Mouse (Mus musculus) bone marrow, adult 2 months (tissue): Measurements from ENCODE around the gene Kcnh8. TPM values are rescaled to one million over a fixed set of nuclear protein-coding genes. Genes with fewer than 3 reads are reported as not detected.

ENCODE experiments used
- H3K27ac ChIP-seq: fragments of 200-500 bp; 2 replicates; pipeline ENCODE4 v1.5.1; 2012; ENCODE audit warnings: low read depth, mild to moderate bottlenecking, control low read depth, inconsistent platforms, low read length; ENCODE audit not compliant: control insufficient read depth, poor library complexity, insufficient read depth
- H3K4me1 ChIP-seq: fragments of 200-500 bp; 2 replicates; pipeline ENCODE4 v1.6.1; 2011; ENCODE audit warnings: low read length; ENCODE audit not compliant: control insufficient read depth, insufficient read depth
- H3K4me3 ChIP-seq: fragments of 200-500 bp; replicated peaks from 2 replicates; pipeline ENCODE3; 2011; ENCODE audit warnings: mild to moderate bottlenecking, low read depth, low read length, control low read depth; ENCODE audit not compliant: control insufficient read depth
- CTCF ChIP-seq: fragments of 200-500 bp; IDR thresholded peaks from 2 replicates; pipeline ENCODE4 v1.5.1; 2011; ENCODE audit warnings: low read length, control low read depth; ENCODE audit not compliant: control insufficient read depth, insufficient read depth
- POLR2A ChIP-seq: fragments of 200-500 bp; IDR thresholded peaks from 2 replicates; pipeline ENCODE4 v1.6.1; 2011; ENCODE audit warnings: low read depth, mild to moderate bottlenecking, control low read depth, low read length, borderline replicate concordance; ENCODE audit not compliant: control insufficient read depth
- WGBS: fragments of 180-500 bp; shearing (Covaris S2); methylation state at CpG from one replicate; pipeline ENCODE4 v1.1.7; 2018; 5-methylcytosine and 5-hydroxymethylcytosine counted together
- polyA plus RNA-seq: library from polyadenylated mRNA; stranded (reverse); fragments of >200 nt; gene quantifications from 2 replicates; pipeline ENCODE4 v1.2.4, GENCODE M21; 2011; ENCODE audit warnings: low replicate concordance; ENCODE audit not compliant: missing spikeins, insufficient read depth, insufficient read length

Kcnh8 gene
- polyA plus RNA-seq, 1 experiment = not detected

DNA sequence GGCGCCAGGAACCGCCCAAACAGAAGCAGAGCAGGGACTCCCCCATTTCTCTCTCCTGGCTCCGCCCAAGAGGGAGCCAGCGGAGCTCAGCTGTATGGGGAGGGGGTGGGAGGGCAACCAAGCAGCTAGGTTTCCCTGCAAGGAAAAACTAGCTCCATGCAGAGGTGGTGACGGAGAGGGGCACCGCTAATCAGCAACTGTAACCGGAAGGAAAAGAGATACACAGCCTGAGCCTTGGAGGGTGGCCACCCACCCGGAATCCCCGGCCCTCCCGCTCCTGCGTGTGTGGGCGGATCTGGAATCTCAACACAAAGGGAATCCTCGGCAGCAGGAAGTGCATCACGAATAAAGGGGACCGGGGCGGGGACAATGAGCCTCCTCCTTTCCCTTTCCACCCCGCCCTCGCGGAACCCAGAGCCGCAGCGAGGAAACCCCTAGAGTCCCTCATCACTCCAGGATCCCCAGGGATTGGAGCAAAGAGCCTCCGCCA lies 1.6 kb upstream of the Kcnh8 start:
- TF ChIP-seq POLR2A (no peak), CTCF (no peak)
- under 1% methylated on average over 22 of the region's 22 CpGs for WGBS
- Histone ChIP-seq H3K4me3 (peak overlapping the region; percentile 14), H3K4me1 (no peaks in the 10 kb centered on the region; the same call in 1 of the 2 replicates), H3K27ac (no peak overlapping the region)

DNA sequence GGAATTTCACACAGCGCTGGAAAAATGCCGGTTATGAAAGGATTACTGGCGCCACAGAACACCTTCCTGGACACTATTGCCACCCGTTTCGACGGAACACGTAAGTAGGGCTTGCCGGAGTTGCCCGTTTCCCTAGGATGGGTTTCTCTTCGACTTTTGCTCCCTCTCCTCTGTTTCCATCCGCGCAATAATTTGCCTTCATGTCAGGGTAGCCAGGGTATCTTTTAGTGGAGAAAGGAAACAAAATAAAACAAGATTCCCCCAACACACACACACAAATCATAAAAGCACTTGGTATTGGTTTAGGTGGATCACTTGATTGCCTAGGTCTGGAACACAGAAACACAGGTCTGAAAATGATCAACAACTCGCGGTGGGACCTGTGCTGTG lies 267 bp downstream of the Kcnh8 start:
- TF ChIP-seq CTCF = no peak
- TF ChIP-seq POLR2A = no peak
- WGBS = 4% methylated on average over 14 of the region's 14 CpGs
- Histone ChIP-seq H3K4me1 (no peaks in the 10 kb centered on the region; the same call in 1 of the 2 replicates), H3K4me3 (no peak overlapping the region), H3K27ac (no peak overlapping the region)

DNA sequence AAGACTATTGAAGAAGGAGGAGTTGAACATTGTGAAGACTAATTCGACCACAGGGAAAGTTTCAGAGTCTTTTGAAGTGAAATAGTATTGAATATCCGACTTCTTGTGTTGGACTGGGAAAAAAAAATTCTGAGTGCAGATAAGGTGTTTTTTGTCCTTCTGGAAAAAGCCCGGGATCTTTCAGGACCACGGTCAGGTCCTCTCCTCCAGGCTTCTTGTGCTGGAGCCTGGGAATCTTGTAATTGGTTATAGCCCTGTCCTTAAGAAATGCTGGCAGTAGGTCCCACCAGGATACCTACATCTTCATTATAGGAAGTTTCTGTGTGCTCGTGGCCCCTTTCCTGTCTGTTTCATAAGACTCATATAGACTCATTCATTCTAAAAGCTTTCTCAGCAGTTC lies 902 bp downstream of the Kcnh8 start:
- TF ChIP-seq POLR2A (no peak), CTCF (no peak)
- Histone ChIP-seq H3K4me3 (no peak overlapping the region), H3K4me1 (no peaks in the 10 kb centered on the region; the same call in 1 of the 2 replicates), H3K27ac (no peak overlapping the region)
- WGBS = 6% methylated on average over 5 of the region's 5 CpGs

DNA sequence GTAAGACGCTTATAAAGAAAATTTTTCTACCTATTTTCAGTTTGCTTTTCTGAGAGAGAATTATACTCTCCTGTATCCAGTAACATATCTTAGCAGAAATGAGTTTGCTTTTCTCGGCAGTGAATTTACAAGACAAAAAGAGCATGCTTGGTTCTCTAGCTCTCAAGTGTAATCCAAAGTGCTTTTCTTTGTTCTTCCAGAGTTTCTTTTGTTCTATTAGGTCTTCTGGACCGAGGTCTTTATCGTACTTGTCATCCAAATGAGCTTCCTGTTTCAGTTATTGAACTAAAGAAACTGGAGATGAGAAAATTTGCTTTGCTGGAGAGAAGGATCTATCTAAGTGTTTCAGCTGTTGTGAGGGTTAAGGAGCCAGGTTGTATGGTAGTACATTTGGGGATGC lies 8.9 kb downstream of the Kcnh8 start:
- H3K27ac ChIP-seq = no peak overlapping the region
- WGBS = 64% methylated on average over 4 of the region's 4 CpGs
- TF ChIP-seq POLR2A = no peak
- TF ChIP-seq CTCF = no peak
- H3K4me1 ChIP-seq = no peaks in the 10 kb centered on the region
- H3K4me3 ChIP-seq = no peak overlapping the region

DNA sequence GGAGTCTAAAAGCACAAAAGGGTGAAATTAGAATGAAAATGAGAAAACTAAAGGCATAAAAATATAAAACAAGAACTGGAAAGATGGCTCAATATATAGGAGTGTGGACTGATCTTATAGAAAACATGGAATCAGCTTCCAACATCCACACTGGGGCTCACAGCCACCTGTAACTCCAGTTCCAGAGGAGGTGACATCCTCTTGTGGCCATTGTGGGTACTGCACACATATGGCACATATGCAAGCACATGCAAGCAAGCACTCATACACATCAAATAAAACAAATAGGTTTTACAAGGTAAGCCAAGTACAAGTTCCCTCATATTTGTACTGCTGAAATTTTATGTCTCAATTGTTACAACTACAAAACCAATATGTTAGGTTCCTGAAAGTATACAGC lies 46.7 kb downstream of the Kcnh8 start:
- H3K4me1 ChIP-seq = no peaks in the 10 kb centered on the region
- H3K4me3 ChIP-seq = no peak overlapping the region
- H3K27ac ChIP-seq = no peak overlapping the region
- no peak for TF ChIP-seq POLR2A

DNA sequence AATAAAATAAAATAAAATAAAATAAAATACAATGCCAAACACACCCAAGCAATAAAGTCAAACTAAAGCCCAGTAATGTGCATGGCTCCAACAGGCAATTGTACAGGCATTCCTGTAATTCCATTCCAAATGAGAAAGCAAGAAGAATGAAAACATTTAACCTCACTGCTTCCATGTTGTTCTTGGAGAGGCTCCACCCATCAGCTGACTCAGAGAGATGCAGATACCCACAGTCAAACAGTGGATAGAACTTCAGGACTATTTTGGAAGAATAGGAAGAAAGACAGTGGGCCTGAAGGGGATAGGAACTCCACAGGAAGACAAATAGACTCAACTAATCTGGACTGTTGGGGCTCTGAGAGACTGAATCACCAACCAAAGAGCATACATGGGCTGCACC lies 89.5 kb downstream of the Kcnh8 start:
- no peak overlapping the region for H3K4me3 ChIP-seq
- no peak overlapping the region for H3K27ac ChIP-seq
- H3K4me1 ChIP-seq = no peaks in the 10 kb centered on the region
- TF ChIP-seq POLR2A = no peak
- TF ChIP-seq CTCF = no peak

DNA sequence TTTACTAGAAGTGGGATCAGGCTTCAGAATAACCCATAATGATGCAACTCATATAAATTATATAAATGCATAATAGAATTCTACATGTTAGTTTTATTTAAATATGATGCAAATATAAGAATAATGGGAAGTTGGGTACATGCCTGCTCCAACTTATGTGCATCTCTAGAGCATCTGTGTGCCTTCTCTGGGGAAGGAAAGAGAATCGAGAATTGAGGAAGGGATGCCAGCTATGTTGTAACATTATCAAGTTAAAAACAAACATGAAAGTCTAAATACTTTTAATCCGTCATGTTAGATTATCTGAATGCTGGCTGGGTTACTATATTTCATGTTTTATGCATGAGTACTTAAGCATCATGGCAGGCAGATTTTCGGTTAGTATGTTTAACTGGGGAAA lies 99.4 kb downstream of the Kcnh8 start:
- H3K4me3 ChIP-seq = no peak overlapping the region
- TF ChIP-seq CTCF (no peak), POLR2A (no peak)
- 61% methylated on average over 3 of the region's 3 CpGs for WGBS

DNA sequence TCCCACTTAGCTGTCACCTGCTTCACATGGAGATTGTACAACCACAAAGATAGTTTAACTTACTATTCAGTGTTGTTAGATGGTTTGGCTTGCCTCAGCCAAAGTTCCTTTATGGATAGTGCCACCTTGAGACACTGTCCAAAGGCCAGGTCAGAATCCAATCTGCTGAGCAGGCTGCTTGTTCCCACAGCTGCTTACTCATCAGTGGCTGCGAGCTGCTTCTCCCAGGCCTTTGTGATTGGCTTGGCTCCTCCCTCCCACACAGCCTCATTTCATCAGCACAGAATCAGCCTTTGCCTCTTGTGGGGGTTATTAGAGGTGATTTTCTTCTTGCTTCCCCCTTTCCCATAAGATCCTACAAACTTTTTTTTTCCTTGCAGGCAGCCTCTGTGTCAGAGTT lies 109.8 kb downstream of the Kcnh8 start:
- TF ChIP-seq CTCF (no peak), POLR2A (no peak)
- Histone ChIP-seq H3K4me1 (no peaks in the 10 kb centered on the region), H3K4me3 (no peak overlapping the region), H3K27ac (no peak overlapping the region)
- WGBS = 22% methylated on average over 1 of the region's 1 CpGs

More for the DNA sequence above, 99.4 kb downstream of the Kcnh8 start:
- no peaks in the 10 kb centered on the region for H3K4me1 ChIP-seq
- H3K27ac ChIP-seq = no peak overlapping the region

DNA sequence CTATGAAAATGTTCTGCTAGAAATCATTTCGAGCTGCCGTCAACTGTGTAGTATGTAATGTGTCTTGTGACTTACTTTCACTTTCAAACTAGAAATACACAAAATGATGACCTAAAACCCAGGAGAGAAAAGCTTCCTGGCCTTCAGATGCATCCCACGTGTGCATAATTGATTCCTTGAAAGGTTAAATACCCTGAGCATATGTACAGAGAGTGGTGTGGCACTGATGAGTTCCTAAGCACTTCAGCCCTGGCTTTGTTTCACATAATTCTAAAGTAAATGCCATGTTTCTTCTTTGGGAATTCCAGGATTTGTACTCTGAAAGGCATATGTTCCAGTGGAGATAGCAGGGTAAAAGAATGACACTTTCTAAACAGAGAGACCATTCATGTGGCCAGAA lies 119.7 kb downstream of the Kcnh8 start:
- TF ChIP-seq POLR2A = no peak
- TF ChIP-seq CTCF = no peak
- H3K4me3 ChIP-seq = no peak overlapping the region
- 71% methylated on average over 3 of the region's 3 CpGs for WGBS
- H3K4me1 ChIP-seq = no peaks in the 10 kb centered on the region
- H3K27ac ChIP-seq = no peak overlapping the region
